Mouse (Mus musculus) megakaryocyte progenitor cell, adult 5-6 weeks (primary cell): Measurements from ENCODE around the gene Mrtfb. TPM values are rescaled to one million over a fixed set of nuclear protein-coding genes. Genes with fewer than 3 reads are reported as not detected.

ENCODE experiments used
- ATAC-seq: replicated peaks from 2 replicates; pipeline ENCODE4 v1.8.0; 2016; ENCODE audit warnings: mild to moderate bottlenecking, moderate TSS enrichment, inconsistent platforms; ENCODE audit not compliant: poor library complexity
- total RNA-seq, 2 experiments: library from RNA; stranded (forward) in 1 of 2; stranded (reverse) in 1 of 2; fragments of 157-497, 149-512 nt in 1 of 2; fragments of 200-1000 nt in 1 of 2; gene quantifications; 2 replicates each; pipeline versions ENCODE4 v1.2.3 to v1.2.4; 2015 to 2017

The Mrtfb gene
- total RNA-seq, 2 experiments from 2014 or later: 2.7 to 11.5 TPM

GRCm38 (mm10) chr16:13460777-13461408, 204.6 kb downstream of the Mrtfb start:
- ATAC-seq: no peak

GRCm38 (mm10) chr16:13464662-13465061, 208.4 kb downstream of the Mrtfb start:
- no peak for ATAC-seq

Other genes starting within 250 kb of the Mrtfb start
- 9.2 and 11.8 TPM in 2 replicates for gene Ercc4, start 146.8 kb upstream of the Mrtfb start, total RNA-seq (2015)
- 8.7 and 12.9 TPM in 2 replicates for gene Ercc4, start 146.8 kb upstream of the Mrtfb start, total RNA-seq (2017)